In genomic region chr7:126297579-126298460, GRCm38 (mm10) we compare ENCODE assay signal across 8 mouse cellular contexts. TPM values are rescaled to one million over a fixed set of nuclear protein-coding genes. Genes with fewer than 3 reads are reported as not detected.
A peak's percentile ranks its signal among the peaks of the same experiment; 100 is the strongest.
DNase-seq lines count a peak whose midpoint lies in the region; ATAC-seq and TF ChIP-seq lines count a peak whose summit lies in the region.

No protein-coding gene starts in this region.

- H3K4me3 ChIP-seq in layer of hippocampus, adult 2 months: no peak overlapping the region

- peak; percentile 71 for DNase-seq in adrenal gland, postnatal 14 days
- DNase-seq in adrenal gland, postnatal 4 days (ENCODE audit: low spot score in 2 of 2): no peak
- peak in 1 of 2 experiments; percentile 59 for DNase-seq in layer of hippocampus, adult 2 months (ENCODE audit: low spot score in 2 of 2)
- DNase-seq in layer of hippocampus, adult 8-10 months (ENCODE audit: low spot score in 2 of 2): no peak
- DNase-seq in 3T3-L1 (ENCODE audit: low read depth, low spot score): peak; percentile 78
- peak; percentile 69 for DNase-seq in cerebellum, adult 9-10 months
- DNase-seq in lung, postnatal 10 days: peak; percentile 72

- no peak for ATAC-seq in monocyte, adult 5-6 weeks (replicated peaks; ENCODE audit: insufficient number of reproducible peaks, low FRiP score, low TSS enrichment, poor library complexity, severe bottlenecking)

- H3K27ac ChIP-seq in layer of hippocampus, adult 2 months: no peak overlapping the region

- TF ChIP-seq CTCF in layer of hippocampus, adult 2 months (conservative IDR thresholded peaks at IDR 0.05): peak; percentile 98

RNA-seq across cellular contexts. Expression of gene Sbk1, which starts 25.4 kb away (rescaled TPM):
- total RNA-seq in adrenal gland, postnatal 14 days (2021): 45.1 and 50.2 TPM in 2 replicates
- total RNA-seq in adrenal gland, postnatal 4 days (2021): 10 to 100 TPM; 60.4 to 60.6 TPM
- 10 to 100 TPM; 71.9 to 73.3 TPM for total RNA-seq in layer of hippocampus, adult 2 months (2021)
- 10 to 100 TPM; 56.4 to 75.1 (median 65.6) TPM for total RNA-seq in layer of hippocampus, adult 8-10 months (2022)
- 15.4 to 20.7 TPM (median 16.7 TPM) in 3 replicates for total RNA-seq in monocyte, adult 5-6 weeks (2017)

Comparison
In these comparisons a context has a peak if more than half of its experiments do, and no peak if none do; other contexts are left out.
1. DNase-seq: peak in adrenal gland, postnatal 14 days (single experiment), 3T3-L1 (single experiment), cerebellum, adult 9-10 months (single experiment) and lung, postnatal 10 days (single experiment); none in adrenal gland, postnatal 4 days (0 of 2) and layer of hippocampus, adult 8-10 months (0 of 2).